Mouse (Mus musculus) kidney, embryonic 14.5 days (tissue): ENCODE data around the gene Ifnar2. TPM values are rescaled to one million over a fixed set of nuclear protein-coding genes. Genes with fewer than 3 reads are reported as not detected.

Experiments used
- ATAC-seq: fragments of 200-750 bp; cut with Nextera tagmentation; 2 replicates; pipeline ENCODE4 v1.8.0; 2017; ENCODE audit warnings: moderate number of reproducible peaks, mild to moderate bottlenecking, moderate TSS enrichment, moderate library complexity; ENCODE audit not compliant: low FRiP score, low TSS enrichment
- H3K27ac ChIP-seq: fragments of 300-500 bp; sonication (generic); 2 replicates; pipeline ENCODE4 v1.5.1; 2014; ENCODE audit warnings: low read depth, mild to moderate bottlenecking, low read length, moderate library complexity, mixed read lengths
- H3K27me3 ChIP-seq: fragments of 300-500 bp; sonication (generic); 2 replicates; pipeline ENCODE4 v1.6.1; 2014; ENCODE audit warnings: mild to moderate bottlenecking, low read length; ENCODE audit not compliant: control insufficient read depth, insufficient read depth
- H3K36me3 ChIP-seq: fragments of 300-500 bp; sonication (generic); 2 replicates; pipeline ENCODE4 v1.6.1; 2014; ENCODE audit warnings: low read length, mixed read lengths; ENCODE audit not compliant: control insufficient read depth, insufficient read depth
- H3K4me1 ChIP-seq: fragments of 300-500 bp; sonication (generic); 2 replicates; pipeline ENCODE4 v1.6.1; 2014; ENCODE audit warnings: low read length, mixed read lengths; ENCODE audit not compliant: control insufficient read depth, insufficient read depth
- H3K4me2 ChIP-seq: fragments of 300-500 bp; sonication (generic); replicated peaks from 2 replicates; pipeline ENCODE4 v1.6.1; 2014; ENCODE audit warnings: low read depth, mild to moderate bottlenecking, low read length
- H3K4me3 ChIP-seq: fragments of 300-500 bp; sonication (generic); 2 replicates; pipeline ENCODE4 v1.5.1; 2014; ENCODE audit warnings: mild to moderate bottlenecking, low read length
- H3K9ac ChIP-seq: fragments of 300-500 bp; sonication (generic); 2 replicates; pipeline ENCODE4 v1.6.1; 2014; ENCODE audit warnings: low read depth, mild to moderate bottlenecking, low read length, moderate library complexity
- H3K9me3 ChIP-seq: fragments of 300-500 bp; sonication (generic); 2 replicates; pipeline ENCODE4 v1.6.1; 2016; ENCODE audit warnings: low read length; ENCODE audit not compliant: control insufficient read depth
- WGBS: fragments of 180-500 bp; shearing (Covaris S2); extraction: QIAGEN DNeasy Blood & Tissue Kit; methylation state at CpG from one replicate; pipeline ENCODE4 v1.1.7; 2014; 5-methylcytosine and 5-hydroxymethylcytosine counted together
- polyA plus RNA-seq: library from polyadenylated mRNA; unstranded; fragments of >200 nt; fragmentation: Nextera tagmentation; extraction: Ambion mirVana; gene quantifications from 2 replicates; pipeline ENCODE4 v1.2.1, GENCODE M21; 2014

Gene Ifnar2
- polyA plus RNA-seq, 1 experiment from 2014 or later: 47.2 TPM

DNA sequence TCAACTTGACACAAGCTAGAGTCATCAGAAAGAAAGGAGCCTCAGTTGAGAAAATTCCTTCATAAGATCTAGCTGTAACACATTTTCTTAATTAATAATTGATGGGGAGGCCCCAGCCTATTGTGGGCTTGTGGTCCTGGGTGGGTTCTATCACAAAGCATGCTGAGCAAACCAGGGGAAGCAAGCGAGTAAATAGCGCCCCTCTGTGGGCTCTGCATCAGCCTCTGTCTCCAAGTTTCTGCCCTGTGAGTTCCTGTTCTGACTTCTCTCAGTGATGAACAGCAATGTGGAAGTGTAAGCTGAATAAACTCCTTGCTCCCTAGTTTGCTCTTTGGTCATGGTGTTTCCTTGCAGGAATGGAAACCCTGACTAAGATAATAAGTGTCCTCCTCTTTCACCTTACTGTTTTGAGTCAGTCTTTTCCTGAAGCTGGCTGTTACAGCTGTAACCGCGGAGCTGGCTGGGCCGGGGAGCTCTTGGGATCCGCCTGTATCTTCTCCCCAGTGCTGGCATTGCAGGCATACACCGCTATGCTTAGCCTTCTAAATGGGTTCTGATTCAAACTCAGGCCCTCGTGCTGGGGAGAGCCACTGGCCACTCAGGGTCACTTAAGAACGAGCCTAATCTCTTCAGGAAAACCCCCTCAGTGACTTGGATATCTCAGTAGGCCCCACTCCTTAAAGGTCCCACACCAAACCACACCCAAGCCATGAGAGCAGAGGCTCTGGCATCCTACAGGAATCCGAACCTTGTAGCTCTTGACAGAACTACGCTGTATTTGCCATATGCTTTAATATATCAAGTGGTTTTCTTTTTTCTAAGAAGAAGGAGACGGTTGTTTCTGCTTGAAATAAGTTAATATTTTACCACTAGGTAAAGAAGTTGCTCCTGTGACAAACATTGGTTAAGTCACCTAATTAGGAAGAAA, 77.8 kb downstream of the Ifnar2 start:
- H3K36me3 ChIP-seq: no peaks in the 10 kb centered on the region
- H3K4me2 ChIP-seq: no peak overlapping the region
- no peaks in the 10 kb centered on the region for H3K9me3 ChIP-seq
- 88% methylated on average over 12 of the region's 12 CpGs for WGBS
- no peak overlapping the region for H3K27ac ChIP-seq
- no peak overlapping the region for H3K4me3 ChIP-seq
- no peak for ATAC-seq
- no peak overlapping the region for H3K9ac ChIP-seq
- H3K4me1 ChIP-seq: no peaks in the 10 kb centered on the region
- no peaks in the 10 kb centered on the region for H3K27me3 ChIP-seq

DNA sequence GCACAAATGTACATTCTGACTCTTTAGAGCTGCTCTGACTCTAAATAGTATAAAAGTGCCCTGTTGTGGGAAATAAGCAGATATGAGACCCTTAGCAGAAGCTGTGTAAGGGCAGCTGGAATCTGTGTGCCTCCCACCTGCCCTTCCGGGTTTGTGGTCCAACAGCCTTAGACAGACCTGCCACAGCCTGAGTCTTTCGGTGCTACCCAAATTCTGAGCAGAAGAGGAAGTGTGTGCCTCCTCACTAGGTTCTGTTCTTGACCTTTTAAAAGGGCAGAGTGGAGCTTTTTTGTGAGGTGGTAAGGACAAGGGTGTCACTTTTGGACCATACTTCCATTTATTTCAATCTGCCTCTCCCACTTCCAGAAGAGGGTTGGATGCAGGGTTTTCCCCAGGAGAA, 79.4 kb downstream of the Ifnar2 start:
- no peak overlapping the region for H3K4me2 ChIP-seq
- no peak overlapping the region for H3K9ac ChIP-seq
- WGBS: 87% methylated on average over 2 of the region's 2 CpGs
- H3K27me3 ChIP-seq: no peaks in the 10 kb centered on the region
- H3K4me3 ChIP-seq: no peak overlapping the region
- H3K9me3 ChIP-seq: no peaks in the 10 kb centered on the region
- no peak overlapping the region for H3K27ac ChIP-seq
- H3K4me1 ChIP-seq: no peaks in the 10 kb centered on the region
- ATAC-seq: no peak
- H3K36me3 ChIP-seq: no peaks in the 10 kb centered on the region

DNA sequence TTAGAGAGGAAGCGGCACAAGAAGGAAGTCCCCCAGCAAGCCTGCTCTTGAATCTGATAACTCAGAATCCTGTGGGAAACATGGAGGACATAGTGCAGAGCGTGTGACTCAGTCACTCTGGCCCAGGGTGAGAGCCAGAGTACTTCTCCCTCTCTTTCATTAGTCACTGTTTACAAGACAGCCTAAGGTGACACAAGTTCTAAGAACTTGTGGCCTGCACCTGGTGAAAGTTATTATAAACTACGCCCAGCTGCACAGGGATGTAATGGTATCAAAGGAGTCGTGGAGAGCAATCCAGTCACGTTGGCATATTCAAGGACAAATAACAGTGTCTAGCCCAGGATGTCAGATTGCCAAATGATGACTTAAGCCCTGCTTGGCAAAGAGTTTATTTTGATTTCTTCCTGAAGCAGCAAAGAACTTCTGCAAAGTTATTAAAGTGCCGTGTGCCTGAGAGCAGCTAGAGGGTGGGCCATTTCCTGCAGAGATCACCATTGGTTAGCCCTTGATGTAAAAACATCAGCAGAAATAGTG, 79.8 kb downstream of the Ifnar2 start:
- Histone ChIP-seq H3K4me2 (no peak overlapping the region), H3K27me3 (no peaks in the 10 kb centered on the region), H3K9ac (no peak overlapping the region), H3K4me1 (no peaks in the 10 kb centered on the region), H3K27ac (no peak overlapping the region), H3K36me3 (no peaks in the 10 kb centered on the region), H3K9me3 (no peaks in the 10 kb centered on the region), H3K4me3 (no peak overlapping the region)
- no peak for ATAC-seq
- 64% methylated on average over 6 of the region's 6 CpGs for WGBS

Other genes with a start within 250 kb of the Ifnar2 start
- gene Olig2, start 147.3 kb upstream of the Ifnar2 start, polyA plus RNA-seq: not detected in 2 replicates
- not detected in 2 replicates for gene Olig1, start 103.0 kb upstream of the Ifnar2 start, polyA plus RNA-seq
- gene Gm21970, start 18.9 kb downstream of the Ifnar2 start, polyA plus RNA-seq: not detected in 2 replicates
- gene Il10rb, start 33.4 kb downstream of the Ifnar2 start, polyA plus RNA-seq: 17.4 and 21.3 TPM in 2 replicates
- 37.8 and 69.6 TPM in 2 replicates for gene Ifnar1, start 112.5 kb downstream of the Ifnar2 start, polyA plus RNA-seq
- gene Ifngr2, start 174.3 kb downstream of the Ifnar2 start, polyA plus RNA-seq: 36.0 and 45.7 TPM in 2 replicates
- gene Tmem50b, start 225.0 kb downstream of the Ifnar2 start, polyA plus RNA-seq: 20.0 and 34.7 TPM in 2 replicates
- 2.9 and 3.0 TPM in 2 replicates for gene Dnajc28, start 246.2 kb downstream of the Ifnar2 start, polyA plus RNA-seq